Mouse (Mus musculus) spleen, adult 12 weeks (tissue): ENCODE measurements around the gene Armh3.

Experiments
- DNase-seq: peaks from one replicate; pipeline ENCODE4 v3.0.0; 2022; ENCODE audit warnings: low spot score

Gene Armh3

DNA sequence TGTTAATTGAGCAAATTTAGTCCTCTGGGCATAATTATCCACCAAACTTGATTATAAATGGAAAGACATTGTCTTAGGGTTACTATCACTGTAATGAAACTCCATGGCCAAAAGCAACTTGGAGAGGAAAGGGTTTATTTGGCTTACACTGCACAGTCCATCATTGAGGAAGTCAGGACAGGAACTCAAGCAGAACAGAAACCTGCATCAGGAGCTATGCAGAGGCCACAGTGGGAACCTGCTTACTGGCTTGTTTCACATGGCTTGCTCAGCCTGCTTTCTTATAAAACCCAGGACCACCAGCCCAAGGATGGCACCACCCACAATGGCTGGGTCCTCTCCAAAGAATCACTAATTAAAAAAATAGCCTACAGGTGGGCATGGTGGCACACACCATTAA lies 13.9 kb downstream of the Armh3 start:
- DNase-seq: no peak

- no peak for DNase-seq
Measured at GRCm38 (mm10) chr19:45960770-45961169, 37.5 kb downstream of the Armh3 start.

- no peak for DNase-seq
Measured at GRCm38 (mm10) chr19:45956736-45957135, 41.6 kb downstream of the Armh3 start.

- no peak for DNase-seq
Measured at GRCm38 (mm10) chr19:45953286-45953685, 45.0 kb downstream of the Armh3 start.

DNA sequence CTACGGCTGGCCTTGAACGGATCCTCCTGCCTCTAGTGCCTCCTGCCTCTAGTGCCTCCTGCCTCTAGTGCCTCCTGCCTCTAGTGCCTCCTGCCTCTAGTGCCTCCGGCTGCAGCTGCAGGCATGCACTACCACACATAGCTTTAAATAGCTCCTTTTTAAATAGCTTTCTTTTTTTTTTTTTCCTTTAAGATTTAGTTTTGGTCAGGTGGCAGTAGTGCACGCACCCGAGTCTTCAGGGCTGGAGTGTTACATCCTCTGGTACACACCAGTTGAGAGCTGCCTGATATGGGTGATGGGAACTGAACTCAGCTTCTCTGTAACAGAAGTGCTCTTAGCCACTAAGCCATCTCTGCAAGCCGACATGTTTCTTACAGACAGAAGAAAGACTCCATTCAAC lies 49.1 kb downstream of the Armh3 start:
- DNase-seq: no peak

DNA sequence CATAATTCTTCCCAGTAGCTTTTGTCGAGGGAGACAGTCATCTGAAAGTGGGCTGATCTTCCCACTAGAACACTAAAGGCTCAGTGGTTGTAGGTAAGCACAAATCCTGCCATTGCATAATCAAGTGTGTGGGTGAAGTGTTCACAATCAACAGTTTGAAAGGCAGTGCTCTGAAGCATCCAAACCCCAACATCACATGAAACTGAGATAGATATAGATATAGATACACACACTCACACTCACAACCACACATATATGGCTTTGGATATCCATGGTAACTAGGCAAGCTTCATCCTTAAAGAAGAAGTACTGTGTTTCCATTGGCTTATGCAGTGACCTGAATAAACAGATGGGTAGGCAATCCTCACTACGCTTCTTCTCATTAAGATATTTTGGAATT lies 50.5 kb downstream of the Armh3 start:
- DNase-seq: no peak

- DNase-seq: no peak
Measured at GRCm38 (mm10) chr19:45947286-45947685, 51.0 kb downstream of the Armh3 start.

GRCm38 (mm10) chr19:45946541-45946940 lies 51.7 kb downstream of the Armh3 start:
- no peak for DNase-seq

- DNase-seq: no peak
Measured at GRCm38 (mm10) chr19:45945986-45946385, 52.3 kb downstream of the Armh3 start.

GRCm38 (mm10) chr19:45943758-45944157 lies 54.5 kb downstream of the Armh3 start:
- DNase-seq: no peak

DNA sequence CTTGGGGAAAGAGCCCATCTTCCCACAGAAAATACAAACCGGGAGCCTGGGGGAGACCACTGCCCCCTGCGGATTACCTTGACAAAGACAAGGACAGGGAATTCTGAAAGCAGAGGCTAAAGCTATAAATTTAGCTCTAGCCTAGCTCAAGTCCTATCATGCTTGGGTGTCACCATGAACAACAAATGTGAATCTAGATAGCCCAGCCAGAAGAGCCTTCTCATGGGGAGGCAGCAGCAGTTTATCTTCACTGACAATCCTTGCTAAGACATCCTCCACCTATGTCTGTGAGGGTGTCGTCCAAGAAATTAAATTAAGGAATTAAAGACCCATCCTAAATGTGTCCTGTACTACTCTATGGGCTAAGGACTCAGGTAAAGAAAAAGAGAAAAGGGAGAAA lies 60.2 kb downstream of the Armh3 start:
- DNase-seq: no peak

- DNase-seq: no peak
Measured at GRCm38 (mm10) chr19:45937530-45937929, 60.8 kb downstream of the Armh3 start.

GRCm38 (mm10) chr19:45927236-45927635 lies 71.1 kb downstream of the Armh3 start:
- DNase-seq: no peak

DNA sequence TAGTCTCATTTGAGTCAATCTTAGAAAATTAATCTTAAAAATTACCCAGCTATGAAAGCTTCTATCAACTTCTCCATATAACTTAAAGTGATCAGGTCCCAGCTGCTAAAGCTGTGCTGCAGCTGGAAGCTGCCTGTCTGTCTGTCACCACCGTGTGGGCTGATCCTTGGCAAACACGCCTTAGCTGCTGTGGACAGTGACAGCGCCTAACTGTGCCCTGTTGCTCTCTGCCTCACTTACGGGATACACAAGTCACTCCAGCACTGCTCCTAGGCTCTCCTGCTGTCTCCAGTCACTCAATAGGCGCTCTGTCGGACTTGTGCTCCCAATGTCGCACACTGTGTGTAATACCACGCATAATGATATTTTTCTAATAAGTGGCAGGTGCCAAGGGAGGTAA lies 71.9 kb downstream of the Armh3 start:
- DNase-seq: no peak

GRCm38 (mm10) chr19:45920299-45921090 lies 77.8 kb downstream of the Armh3 start:
- DNase-seq: no peak

- no peak for DNase-seq
Measured at GRCm38 (mm10) chr19:45918406-45918805, 79.9 kb downstream of the Armh3 start.

DNA sequence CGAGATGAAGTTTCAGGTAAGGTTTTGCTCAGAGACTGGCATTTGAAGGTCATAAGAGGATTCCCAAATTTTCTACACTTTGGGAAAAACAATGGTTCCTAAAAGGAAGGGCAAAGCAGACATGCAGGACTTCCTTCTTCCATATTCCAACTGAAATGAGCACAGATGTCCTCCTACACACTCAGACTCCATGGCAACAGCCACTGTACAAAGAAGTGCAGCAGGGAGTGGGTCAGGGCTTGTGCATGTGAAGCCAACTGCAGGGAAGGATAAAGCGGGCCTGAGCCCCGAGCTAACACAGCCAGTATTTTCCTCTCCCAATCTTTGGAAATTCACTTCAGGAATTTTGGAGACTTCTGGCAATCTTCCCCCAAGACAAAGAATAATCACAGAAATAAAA lies 80.4 kb downstream of the Armh3 start:
- DNase-seq: no peak

DNA sequence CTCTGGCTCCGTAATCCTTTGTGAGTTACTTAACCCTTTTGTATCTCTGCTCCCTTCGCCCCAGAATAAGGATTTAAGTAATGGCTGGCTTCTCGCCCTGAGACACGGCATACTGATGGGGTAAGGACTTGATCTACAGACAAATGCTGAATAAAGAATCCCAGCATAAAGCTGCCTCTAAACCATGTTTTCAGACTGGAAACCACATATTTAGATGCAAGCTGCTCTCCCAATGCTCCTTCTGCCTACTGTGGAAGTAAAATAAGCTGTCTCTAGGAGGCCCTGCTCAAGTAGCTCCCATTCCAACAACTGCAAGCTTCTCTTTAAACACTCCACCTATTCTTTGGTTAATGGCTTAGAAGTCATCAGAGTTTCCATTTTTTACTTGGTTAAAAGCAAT lies 81.8 kb downstream of the Armh3 start:
- DNase-seq: no peak

DNA sequence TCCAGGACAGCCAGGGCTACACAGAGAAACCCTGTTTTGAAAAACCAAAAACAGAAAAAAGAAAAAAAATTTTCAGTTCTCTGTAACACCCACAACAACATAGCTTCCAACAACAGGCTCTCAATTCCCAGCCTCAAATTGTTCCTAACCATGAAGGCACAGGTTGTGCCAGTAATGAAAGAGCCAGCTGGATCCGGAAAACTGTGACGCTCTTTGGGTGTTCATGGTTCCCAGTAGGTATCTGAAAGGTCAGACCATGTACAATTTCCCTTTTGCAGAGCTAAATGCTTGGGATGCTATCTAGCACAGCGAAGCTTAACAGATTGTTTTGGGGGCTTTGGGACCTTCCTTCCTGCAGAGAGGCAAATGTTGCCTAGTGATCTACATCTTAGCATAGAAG lies 82.3 kb downstream of the Armh3 start:
- DNase-seq: no peak

DNA sequence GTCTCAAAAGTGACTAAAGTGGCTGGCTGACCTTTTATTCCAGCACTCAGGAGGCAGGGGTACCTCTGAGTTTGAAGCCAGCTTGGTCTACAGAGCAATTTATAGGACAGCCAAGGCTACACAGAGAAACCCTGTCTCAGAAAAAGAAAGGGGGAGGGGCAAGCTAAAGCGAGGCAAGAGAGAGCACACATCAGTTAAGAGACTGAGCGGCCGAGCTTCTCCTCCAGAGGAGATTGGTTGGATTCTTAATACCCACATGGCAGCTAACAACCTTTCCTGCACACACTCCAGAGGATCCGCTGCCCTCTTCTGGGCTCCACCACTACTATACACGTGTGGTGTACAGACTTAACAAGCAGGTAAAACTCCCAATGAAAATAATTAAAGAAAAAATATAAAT lies 85.3 kb downstream of the Armh3 start:
- DNase-seq: no peak

DNA sequence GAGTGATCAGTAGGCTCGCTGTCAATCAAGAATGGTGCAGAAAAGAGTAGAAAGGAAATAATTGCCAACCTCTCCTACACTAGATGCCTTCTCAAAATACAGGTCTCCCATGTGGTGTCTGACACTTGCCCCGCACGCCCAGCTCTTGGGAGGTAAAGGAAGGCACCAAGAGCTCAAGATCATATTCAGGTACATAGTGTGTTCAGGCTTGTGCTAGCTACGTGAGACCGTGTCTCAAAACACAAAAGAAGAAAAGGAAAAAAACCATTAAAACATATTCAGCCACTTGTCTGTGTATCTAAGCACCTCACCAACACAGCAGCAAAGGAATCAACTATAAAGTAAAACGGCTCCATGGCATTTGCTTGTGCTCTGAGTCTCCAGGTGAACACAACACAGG lies 85.9 kb downstream of the Armh3 start:
- no peak for DNase-seq

DNA sequence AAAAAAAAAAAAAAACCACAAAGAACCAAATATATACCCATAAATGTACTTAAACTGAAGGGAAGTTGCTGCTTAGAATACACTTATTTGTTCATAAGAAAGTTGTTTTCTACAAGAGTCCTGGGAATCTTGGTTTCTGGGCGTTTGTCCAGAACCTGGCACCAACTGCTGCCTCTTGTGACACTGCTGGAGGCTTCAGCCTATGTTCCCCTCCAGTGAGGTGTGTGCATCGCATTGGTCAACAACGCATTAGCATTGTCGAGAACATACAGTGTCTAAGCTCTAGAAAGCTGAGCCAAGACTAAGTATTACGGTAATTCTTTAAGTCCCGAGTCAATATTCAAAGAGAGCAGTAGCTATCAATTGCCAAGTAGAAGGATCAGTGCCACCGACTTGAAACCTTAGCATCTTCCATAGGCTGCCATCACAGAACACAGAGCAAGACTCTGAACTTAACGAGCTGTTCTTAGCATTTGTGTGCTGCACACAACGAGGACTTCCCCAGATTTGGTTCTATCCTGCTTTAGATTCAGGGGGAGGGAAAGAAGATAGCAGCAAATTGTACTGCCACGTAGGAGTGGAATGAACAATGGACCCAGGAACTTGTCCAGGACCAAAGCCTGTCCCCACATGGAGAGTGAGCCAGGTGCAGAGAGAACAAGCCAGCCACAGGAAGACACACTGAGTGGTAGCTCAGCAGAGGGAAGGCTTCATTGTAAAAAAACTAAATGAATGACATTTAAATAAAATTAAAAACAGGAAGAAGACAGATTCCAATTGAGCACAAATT lies 86.9 kb downstream of the Armh3 start:
- no peak for DNase-seq

DNA sequence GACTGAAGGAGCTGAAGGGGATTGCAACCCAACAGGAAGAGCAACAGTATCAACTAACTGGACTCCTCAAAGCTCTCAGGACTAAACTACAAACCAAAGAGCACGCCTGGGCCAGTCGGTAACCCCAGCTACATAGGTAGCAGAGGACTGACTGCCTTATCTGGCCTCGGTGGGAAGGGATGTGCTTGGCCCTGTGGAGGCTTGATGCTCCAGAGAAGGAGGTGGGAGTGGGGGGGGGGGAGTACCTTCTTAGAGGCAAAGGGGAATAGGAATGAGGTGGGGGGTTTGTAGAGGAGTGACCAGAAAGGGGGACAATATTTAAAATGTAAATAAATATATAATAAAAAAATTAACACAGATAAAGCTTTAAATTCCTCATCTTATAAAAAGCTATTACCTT lies 90.0 kb downstream of the Armh3 start:
- no peak for DNase-seq

- DNase-seq: no peak
Measured at GRCm38 (mm10) chr19:45907416-45907815, 90.9 kb downstream of the Armh3 start.
